Mouse (Mus musculus): ENCODE data around the gene Pcare. TPM values are rescaled to one million over a fixed set of nuclear protein-coding genes. Genes with fewer than 3 reads are reported as not detected.

Pcare gene
- total and polyA plus RNA-seq, 3 experiments, result not detected

DNA sequence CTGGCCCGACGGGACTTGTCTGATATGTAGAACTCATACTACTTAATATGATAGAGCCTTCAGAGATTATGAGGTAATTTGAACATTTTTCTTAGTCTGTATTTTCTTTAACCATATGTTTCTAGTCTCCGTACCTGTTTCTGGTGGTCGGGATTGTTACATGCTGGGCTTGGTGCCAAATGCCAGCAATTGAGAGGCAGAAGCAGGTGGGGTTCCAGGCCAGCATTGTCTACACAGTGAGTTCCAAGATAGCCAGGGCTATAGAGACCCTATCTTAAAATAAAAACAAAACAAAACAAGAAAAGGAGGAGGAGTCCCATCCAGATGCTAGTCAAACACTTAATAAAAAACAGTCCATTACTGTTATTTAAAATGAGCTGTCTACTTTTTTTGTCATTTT, 38.9 kb upstream of the Pcare start:
- Histone ChIP-seq H3K27ac (ENCODE audit: insufficient read depth, low read depth) (no peak overlapping the region), H3K9me3 (replicated peaks; ENCODE audit: low read length) (no peaks in the 10 kb centered on the region), H3K79me2 (replicated peaks; ENCODE audit: control insufficient read depth, extremely low read depth, insufficient read depth, poor library complexity, severe bottlenecking) (no peaks in the 10 kb centered on the region), H3K9ac (ENCODE audit: insufficient read depth, low read depth) (no peak overlapping the region), H3K4me3 (replicated peaks in 1 of 3; ENCODE audit: low read depth in 2 of 3, low read length in 2 of 3, poor library complexity in 1 of 3) (no peak overlapping the region), H3K4me2 (ENCODE audit: insufficient read depth, low read depth, poor library complexity, severe bottlenecking) (no peak overlapping the region), H3K4me1 (ENCODE audit: control insufficient read depth in 1 of 2, insufficient read depth in 2 of 2) (no peaks in the 10 kb centered on the region), H3K36me3 (replicated peaks in 1 of 2; ENCODE audit: control insufficient read depth in 1 of 2, insufficient read depth in 1 of 2, low read length in 1 of 2) (no peaks in the 10 kb centered on the region), H3K27me3 (replicated peaks) (no peaks in the 10 kb centered on the region)
- TF ChIP-seq HCFC1 (IDR thresholded peaks at IDR 0.05; ENCODE audit: low read depth, low read length) (no peak), KAT2A (IDR thresholded peaks at IDR 0.05; ENCODE audit: insufficient replicate concordance, low read length) (no peak)
- in situ Hi-C loops (cut with MboI; ENCODE audit: low pct_ligation_motif_present, low pct_unique_long_range_greater_than_20kb, low sequenced_read_pairs) (no loop called here), dilution Hi-C loops (cut with MboI; ENCODE audit: extremely low pct_ligation_motif_present, extremely low pct_unique_long_range_greater_than_20kb, low sequenced_read_pairs) (no loop called here)
- no peak for DNase-seq (ENCODE audit: extremely low read depth)

DNA sequence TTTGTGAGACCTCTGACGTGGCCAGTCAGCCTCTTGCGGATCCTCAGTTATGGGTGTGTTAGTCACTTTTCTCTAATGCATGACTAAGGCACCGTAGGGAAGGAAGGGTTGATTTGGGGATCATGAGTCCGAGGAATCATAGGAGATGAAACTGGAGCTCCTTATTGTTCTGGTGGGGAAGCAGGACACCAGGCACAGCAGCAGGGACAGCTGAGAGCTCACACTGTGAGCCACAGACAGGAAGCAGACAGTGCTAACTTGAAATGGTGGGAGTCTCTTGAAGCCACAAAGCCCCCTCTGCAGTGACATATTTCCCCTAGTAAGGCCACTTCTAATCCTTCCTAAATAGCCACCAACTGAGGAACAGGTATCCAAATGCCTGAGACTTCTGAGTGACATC, 38.4 kb upstream of the Pcare start:
- H3K79me2 ChIP-seq (replicated peaks; ENCODE audit: control insufficient read depth, extremely low read depth, insufficient read depth, poor library complexity, severe bottlenecking), result no peaks in the 10 kb centered on the region
- in situ Hi-C loops (cut with MboI; ENCODE audit: low pct_ligation_motif_present, low pct_unique_long_range_greater_than_20kb, low sequenced_read_pairs), result no loop called here
- H3K4me1 ChIP-seq (ENCODE audit: control insufficient read depth in 1 of 2, insufficient read depth in 2 of 2), result no peaks in the 10 kb centered on the region
- no peaks in the 10 kb centered on the region for H3K27me3 ChIP-seq (replicated peaks)
- no peak overlapping the region for H3K4me3 ChIP-seq (replicated peaks in 1 of 3; ENCODE audit: low read depth in 2 of 3, low read length in 2 of 3, poor library complexity in 1 of 3)
- H3K36me3 ChIP-seq (replicated peaks in 1 of 2; ENCODE audit: control insufficient read depth in 1 of 2, insufficient read depth in 1 of 2, low read length in 1 of 2), result no peaks in the 10 kb centered on the region
- no peak for TF ChIP-seq HCFC1 (IDR thresholded peaks at IDR 0.05; ENCODE audit: low read depth, low read length)
- no peak for TF ChIP-seq PAX5 (IDR thresholded peaks at IDR 0.05; ENCODE audit: low read length)
- no peak for TF ChIP-seq MEF2A (IDR thresholded peaks at IDR 0.05; ENCODE audit: borderline replicate concordance, low read depth, low read length)
- no peak for TF ChIP-seq GABPA (IDR thresholded peaks at IDR 0.05; ENCODE audit: insufficient replicate concordance, low read depth, low read length)
- TF ChIP-seq NELFE (IDR thresholded peaks at IDR 0.05; ENCODE audit: low read depth, low read length), result no peak
- no peak for TF ChIP-seq ZNF384 (IDR thresholded peaks at IDR 0.05; ENCODE audit: low read depth, low read length)
- TF ChIP-seq ZKSCAN1 (IDR thresholded peaks at IDR 0.05; ENCODE audit: borderline replicate concordance, low read depth, low read length), result no peak
- TF ChIP-seq POLR2AphosphoS2 (IDR thresholded peaks at IDR 0.05; ENCODE audit: low read depth, low read length), result no peak
- H3K27ac ChIP-seq (ENCODE audit: insufficient read depth, low read depth), result no peak overlapping the region
- dilution Hi-C loops (cut with MboI; ENCODE audit: extremely low pct_ligation_motif_present, extremely low pct_unique_long_range_greater_than_20kb, low sequenced_read_pairs), result no loop called here
- H3K9ac ChIP-seq (ENCODE audit: insufficient read depth, low read depth), result no peak overlapping the region
- no peaks in the 10 kb centered on the region for H3K9me3 ChIP-seq (replicated peaks; ENCODE audit: low read length)
- H3K4me2 ChIP-seq (ENCODE audit: insufficient read depth, low read depth, poor library complexity, severe bottlenecking), result no peak overlapping the region
- DNase-seq (ENCODE audit: extremely low read depth), result no peak

DNA sequence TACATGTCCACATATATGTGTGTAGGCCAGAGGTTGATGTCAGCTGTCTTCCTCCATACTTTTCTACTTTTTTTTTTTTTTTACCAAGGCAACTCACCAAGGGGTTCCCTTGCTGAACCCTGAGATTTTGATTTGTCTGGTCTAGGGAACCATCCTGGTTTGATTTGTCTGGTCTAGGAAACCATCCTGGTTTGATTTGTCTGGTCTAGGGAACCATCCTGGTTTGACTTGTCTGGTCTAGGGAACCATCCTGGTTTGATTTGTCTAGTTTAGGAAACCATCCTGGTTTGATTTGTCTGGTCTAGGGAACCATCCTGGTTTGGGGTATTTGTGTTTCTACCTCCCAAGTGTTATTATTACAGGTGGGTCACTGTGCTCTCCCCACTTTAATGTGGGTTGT, 33.8 kb upstream of the Pcare start:
- H3K27me3 ChIP-seq (replicated peaks), result no peaks in the 10 kb centered on the region
- no peak for DNase-seq (ENCODE audit: extremely low read depth)
- H3K9me3 ChIP-seq (replicated peaks; ENCODE audit: low read length), result no peaks in the 10 kb centered on the region
- TF ChIP-seq USF1 (IDR thresholded peaks at IDR 0.05; ENCODE audit: low read depth, low read length) (no peak), ZMIZ1 (IDR thresholded peaks at IDR 0.05; ENCODE audit: low read depth, low read length) (no peak), GABPA (IDR thresholded peaks at IDR 0.05; ENCODE audit: insufficient replicate concordance, low read depth, low read length) (no peak), SMC3 (IDR thresholded peaks at IDR 0.05; ENCODE audit: low read depth, low read length) (no peak), HCFC1 (IDR thresholded peaks at IDR 0.05; ENCODE audit: low read depth, low read length) (peak; percentile 35; the same call in 1 of the 2 replicates), ELF1 (IDR thresholded peaks at IDR 0.05; ENCODE audit: low read depth, low read length) (no peak), BHLHE40 (IDR thresholded peaks at IDR 0.05; ENCODE audit: low read depth, low read length) (no peak), MAZ (IDR thresholded peaks at IDR 0.05; ENCODE audit: low read depth, low read length) (no peak), USF2 (conservative IDR thresholded peaks at IDR 0.05; ENCODE audit: low read depth, low read length) (no peak)
- dilution Hi-C loops (cut with MboI; ENCODE audit: extremely low pct_ligation_motif_present, extremely low pct_unique_long_range_greater_than_20kb, low sequenced_read_pairs), result no loop called here
- H3K79me2 ChIP-seq (replicated peaks; ENCODE audit: control insufficient read depth, extremely low read depth, insufficient read depth, poor library complexity, severe bottlenecking), result no peaks in the 10 kb centered on the region
- no peak overlapping the region for H3K4me2 ChIP-seq (ENCODE audit: insufficient read depth, low read depth, poor library complexity, severe bottlenecking)
- no peak overlapping the region for H3K9ac ChIP-seq (ENCODE audit: insufficient read depth, low read depth)
- H3K4me3 ChIP-seq (replicated peaks in 1 of 3; ENCODE audit: low read depth in 2 of 3, low read length in 2 of 3, poor library complexity in 1 of 3), result no peak overlapping the region
- no peaks in the 10 kb centered on the region for H3K36me3 ChIP-seq (replicated peaks in 1 of 2; ENCODE audit: control insufficient read depth in 1 of 2, insufficient read depth in 1 of 2, low read length in 1 of 2)
- H3K4me1 ChIP-seq (ENCODE audit: control insufficient read depth in 1 of 2, insufficient read depth in 2 of 2), result no peaks in the 10 kb centered on the region
- in situ Hi-C loops (cut with MboI; ENCODE audit: low pct_ligation_motif_present, low pct_unique_long_range_greater_than_20kb, low sequenced_read_pairs), result no loop called here
- no peak overlapping the region for H3K27ac ChIP-seq (ENCODE audit: insufficient read depth, low read depth)

Measured in CH12.LX (cell line).